Mouse (Mus musculus) heart, postnatal 0 days (tissue): Measurements from ENCODE around the gene H3f3a. TPM values are rescaled to one million over a fixed set of nuclear protein-coding genes. Genes with fewer than 3 reads are reported as not detected.

Source experiments
- ATAC-seq: fragments of 200-750 bp; cut with Nextera tagmentation; 2 replicates; pipeline ENCODE4 v1.8.0; 2017; ENCODE audit warnings: low read depth, moderate number of reproducible peaks, moderate library complexity; ENCODE audit not compliant: insufficient read depth
- DNase-seq: peaks from one replicate; pipeline ENCODE4 v3.0.0-alpha.2; 2016; ENCODE audit warnings: low spot score
- H3K27ac ChIP-seq: fragments of 300-500 bp; sonication (generic); 2 replicates; pipeline ENCODE4 v1.5.1; 2014; ENCODE audit warnings: low read depth, mild to moderate bottlenecking
- H3K27me3 ChIP-seq: fragments of 300-500 bp; sonication (generic); 2 replicates; pipeline ENCODE4 v1.6.1; 2014; ENCODE audit warnings: low read length, mixed read lengths; ENCODE audit not compliant: control insufficient read depth, insufficient read depth
- H3K36me3 ChIP-seq: fragments of 300-500 bp; sonication (generic); replicated peaks from 2 replicates; pipeline ENCODE4 v1.6.1; 2014; ENCODE audit warnings: low read length, mixed read lengths; ENCODE audit not compliant: control insufficient read depth, insufficient read depth
- H3K4me1 ChIP-seq: fragments of 300-500 bp; sonication (generic); 2 replicates; pipeline ENCODE4 v1.6.1; 2014; ENCODE audit warnings: antibody characterized with exemption; ENCODE audit not compliant: control insufficient read depth, insufficient read depth
- H3K4me2 ChIP-seq: fragments of 300-500 bp; sonication (generic); 2 replicates; pipeline ENCODE4 v1.6.1; 2014; ENCODE audit warnings: low read depth, mild to moderate bottlenecking, low read length, moderate library complexity
- H3K4me3 ChIP-seq: fragments of 300-500 bp; sonication (generic); 2 replicates; pipeline ENCODE4 v1.5.1; 2014; ENCODE audit warnings: low read depth, low read length
- H3K9ac ChIP-seq: fragments of 300-500 bp; sonication (generic); replicated peaks from 2 replicates; pipeline ENCODE4 v1.6.1; 2014; ENCODE audit warnings: low read depth, low read length, mixed read lengths
- H3K9me3 ChIP-seq: fragments of 300-500 bp; sonication (generic); replicated peaks from 2 replicates; pipeline ENCODE4 v1.6.1; 2016; ENCODE audit warnings: low read length; ENCODE audit not compliant: control insufficient read depth
- CTCF ChIP-seq: IDR thresholded peaks from 2 replicates; pipeline ENCODE4 v1.5.1; 2016; ENCODE audit warnings: antibody characterized with exemption, control low read depth, low read depth
- EP300 ChIP-seq: IDR thresholded peaks from 2 replicates; pipeline ENCODE4 v1.6.1; 2016; ENCODE audit warnings: antibody characterized with exemption, low read depth
- WGBS: fragments of 180-500 bp; shearing (Covaris S2); extraction: QIAGEN DNeasy Blood & Tissue Kit; methylation state at CpG from one replicate; pipeline ENCODE4 v1.1.7; 2014; 5-methylcytosine and 5-hydroxymethylcytosine counted together
- polyA plus RNA-seq: library from polyadenylated mRNA; unstranded; fragments of >200 nt; fragmentation: Nextera tagmentation; extraction: Ambion mirVana; gene quantifications from 2 replicates; pipeline ENCODE4 v1.2.1, GENCODE M21; 2015
- total RNA-seq: library from RNA; depleted of rRNA; stranded (reverse); fragments of >200 nt; gene quantifications from 2 replicates; pipeline ENCODE4 v1.2.3, GENCODE M21; 2014; ENCODE audit warnings: low replicate concordance

Gene H3f3a
- total and polyA plus RNA-seq, 2 experiments from 2014 or later, result 1,337 to 1,661 TPM

- Histone ChIP-seq H3K4me3 (peak overlapping the region; percentile 65), H3K27ac (peak overlapping the region; percentile 65), H3K27me3 (0 out of 2 replicates have a peak, but pooled peaks cover 8% of the 10 kb centered on the region), H3K9me3 (no peaks in the 10 kb centered on the region), H3K9ac (peak overlapping the region; percentile 83), H3K36me3 (no peaks in the 10 kb centered on the region), H3K4me1 (peaks cover 7% of the 10 kb centered on the region; the same call in 1 of the 2 replicates), H3K4me2 (peak overlapping the region; percentile 83)
- TF ChIP-seq EP300, result no peak
- TF ChIP-seq CTCF, result no peak
- DNase-seq, result peak; percentile 15
- peak; percentile 21; the same call in 1 of the 2 replicates for ATAC-seq
- 19% methylated on average over 10 of the region's 10 CpGs for WGBS
These were observed 46.0 kb downstream of the H3f3a start for GRCm38 (mm10) chr1:180767541-180768333.

DNA sequence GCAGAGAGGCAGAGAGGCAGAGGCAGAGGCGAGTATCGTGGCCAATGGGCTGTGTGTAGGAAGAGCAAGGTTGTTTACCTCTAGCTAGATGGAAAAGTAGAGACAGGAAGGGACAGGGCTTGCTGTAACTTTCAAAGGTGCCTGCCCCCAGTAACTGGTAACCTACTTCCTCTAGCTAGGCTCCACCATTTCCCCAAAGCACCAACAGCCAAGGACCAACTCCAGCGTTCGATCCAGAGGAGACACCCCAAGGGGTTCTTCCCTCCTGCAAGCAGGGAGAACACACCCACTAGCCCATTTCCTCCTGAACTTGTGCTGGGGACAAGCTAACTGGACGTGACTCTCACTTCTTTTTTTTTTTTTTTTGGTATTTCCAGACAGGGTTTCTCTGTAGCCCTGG lies 47.2 kb downstream of the H3f3a start:
- no peak overlapping the region for H3K4me3 ChIP-seq
- no peaks in the 10 kb centered on the region for H3K36me3 ChIP-seq
- DNase-seq, result no peak
- 55% methylated on average over 5 of the region's 5 CpGs for WGBS
- no peak overlapping the region for H3K4me2 ChIP-seq
- TF ChIP-seq EP300 (no peak), CTCF (no peak)
- no peak overlapping the region for H3K27ac ChIP-seq
- no peak overlapping the region for H3K9ac ChIP-seq
- 0 out of 2 replicates have a peak, but pooled peaks cover 9% of the 10 kb centered on the region for H3K27me3 ChIP-seq
- no peaks in the 10 kb centered on the region for H3K9me3 ChIP-seq
- H3K4me1 ChIP-seq, result peaks cover 7% of the 10 kb centered on the region; the same call in 1 of the 2 replicates
- no peak for ATAC-seq

GRCm38 (mm10) chr1:180765393-180765792 lies 48.4 kb downstream of the H3f3a start:
- Histone ChIP-seq H3K9me3 (no peaks in the 10 kb centered on the region), H3K9ac (no peak overlapping the region), H3K27ac (no peak overlapping the region), H3K4me3 (no peak overlapping the region), H3K4me2 (no peak overlapping the region), H3K36me3 (no peaks in the 10 kb centered on the region), H3K27me3 (0 out of 2 replicates have a peak, but pooled peaks cover 9% of the 10 kb centered on the region), H3K4me1 (peaks cover 7% of the 10 kb centered on the region; the same call in 1 of the 2 replicates)
- 72% methylated on average over 5 of the region's 5 CpGs for WGBS
- TF ChIP-seq EP300 (no peak), CTCF (no peak)
- DNase-seq (no peak), ATAC-seq (no peak)

- no peaks in the 10 kb centered on the region for H3K36me3 ChIP-seq
- DNase-seq (peak; percentile 74), ATAC-seq (peak; percentile 29; the same call in 1 of the 2 replicates)
- H3K4me1 ChIP-seq, result peaks cover 7% of the 10 kb centered on the region; the same call in 1 of the 2 replicates
- H3K4me2 ChIP-seq, result peak overlapping the region; percentile 73
- H3K4me3 ChIP-seq, result peak overlapping the region; percentile 43
- H3K9me3 ChIP-seq, result no peaks in the 10 kb centered on the region
- H3K27ac ChIP-seq, result no peak overlapping the region
- H3K9ac ChIP-seq, result no peak overlapping the region; the same call in 1 of the 2 replicates
- 0% methylated on average over 11 of the region's 11 CpGs for WGBS
- TF ChIP-seq CTCF (peak; percentile 85), EP300 (no peak)
- H3K27me3 ChIP-seq, result 0 out of 2 replicates have a peak, but pooled peaks cover 9% of the 10 kb centered on the region
These were observed 49.9 kb downstream of the H3f3a start for GRCm38 (mm10) chr1:180763828-180764227.

GRCm38 (mm10) chr1:180763307-180763706 lies 50.4 kb downstream of the H3f3a start:
- ATAC-seq (no peak), DNase-seq (no peak)
- Histone ChIP-seq H3K27me3 (0 out of 2 replicates have a peak, but pooled peaks cover 9% of the 10 kb centered on the region), H3K4me2 (peak overlapping the region; percentile 73), H3K9ac (no peak overlapping the region; the same call in 1 of the 2 replicates), H3K27ac (no peak overlapping the region), H3K9me3 (no peaks in the 10 kb centered on the region), H3K4me3 (peak overlapping the region; percentile 43), H3K4me1 (peaks cover 7% of the 10 kb centered on the region; the same call in 1 of the 2 replicates), H3K36me3 (no peaks in the 10 kb centered on the region)
- no peak for TF ChIP-seq CTCF
- TF ChIP-seq EP300, result no peak
- WGBS, result 6% methylated on average over 14 of the region's 14 CpGs
